Mouse (Mus musculus) CD4-positive helper T cell, adult 2 months (primary cell): ENCODE results near the gene Tut1.
"Not testable (repeated sequence)": the region's sequence is repeated elsewhere in the genome, so short reads cannot be mapped to it uniquely, and the experiment has no call there.

Experiments
- DNase-seq: peaks from one replicate; pipeline ENCODE4 v3.0.0-alpha.2; 2012; ENCODE audit warnings: low read depth, missing footprints, low spot score

The Tut1 gene

GRCm38 (mm10) chr19:8999223-8999622, 45.6 kb downstream of the Tut1 start:
- DNase-seq, result no peak

- not testable (repeated sequence) for DNase-seq
These were observed 53.3 kb downstream of the Tut1 start for GRCm38 (mm10) chr19:9006915-9007314.
